Mouse (Mus musculus): ENCODE data around the gene Aym1.
"Not testable (repeated sequence)": the region's sequence is repeated elsewhere in the genome, so short reads cannot be mapped to it uniquely, and the experiment has no call there.

Gene Aym1

GRCm38 (mm10) chr5:113357186-113357585 lies at the start of gene Aym1:
Aym1 (plus strand) TSS chr5:113357294.
- DNase-seq, result no peak

- DNase-seq, result no peak
Measured at GRCm38 (mm10) chr5:113309491-113310376, 47.4 kb upstream of the Aym1 start.

- DNase-seq, result peak; percentile 87
Measured at GRCm38 (mm10) chr5:113310377-113311003, 46.6 kb upstream of the Aym1 start, which contains the start of gene Sgsm1. Sgsm1 (minus strand) TSS chr5:113310786.

- DNase-seq, result peak; percentile 89
Measured at GRCm38 (mm10) chr5:113313998-113314397, 43.1 kb upstream of the Aym1 start.

GRCm38 (mm10) chr5:113323784-113324638 lies 33.1 kb upstream of the Aym1 start:
- no peak for DNase-seq

GRCm38 (mm10) chr5:113329463-113329862 lies 27.6 kb upstream of the Aym1 start:
- no peak for DNase-seq

GRCm38 (mm10) chr5:113330202-113330601 lies 26.9 kb upstream of the Aym1 start:
- DNase-seq, result no peak

GRCm38 (mm10) chr5:113332239-113332638 lies 24.9 kb upstream of the Aym1 start:
- DNase-seq, result no peak

- no peak for DNase-seq
Measured at GRCm38 (mm10) chr5:113332899-113333298, 24.2 kb upstream of the Aym1 start.

GRCm38 (mm10) chr5:113334621-113335530 lies 22.2 kb upstream of the Aym1 start:
- DNase-seq, result no peak

GRCm38 (mm10) chr5:113335732-113336131 lies 21.4 kb upstream of the Aym1 start:
- DNase-seq, result no peak

GRCm38 (mm10) chr5:113336281-113336680 lies 20.8 kb upstream of the Aym1 start:
- DNase-seq, result no peak

- peak; percentile 23 for DNase-seq
Measured at GRCm38 (mm10) chr5:113344635-113345386, 12.3 kb upstream of the Aym1 start.

- no peak for DNase-seq
Measured at GRCm38 (mm10) chr5:113345781-113346180, 11.3 kb upstream of the Aym1 start.

GRCm38 (mm10) chr5:113346651-113347050 lies 10.4 kb upstream of the Aym1 start:
- DNase-seq, result not testable (repeated sequence)

GRCm38 (mm10) chr5:113347593-113347992 lies 9.5 kb upstream of the Aym1 start:
- DNase-seq, result no peak

GRCm38 (mm10) chr5:113348597-113348996 lies 8.5 kb upstream of the Aym1 start:
- no peak for DNase-seq

GRCm38 (mm10) chr5:113349226-113349625 lies 7.9 kb upstream of the Aym1 start:
- DNase-seq, result no peak

GRCm38 (mm10) chr5:113349810-113350209 lies 7.3 kb upstream of the Aym1 start:
- no peak for DNase-seq

GRCm38 (mm10) chr5:113351768-113352167 lies 5.3 kb upstream of the Aym1 start:
- DNase-seq, result no peak

GRCm38 (mm10) chr5:113352636-113353035 lies 4.5 kb upstream of the Aym1 start:
- DNase-seq, result no peak
